Mouse (Mus musculus) adrenal gland, adult (tissue): ENCODE results near the gene Fndc1.

Experiments
- DNase-seq, 2 experiments: peaks; one replicate each; pipeline ENCODE4 v3.0.0; 2022 to 2023; ENCODE audit warnings: low spot score in 1 of 2; ENCODE audit not compliant: inconsistent age in 2 of 2

The Fndc1 gene

GRCm38 (mm10) chr17:7826819-7827515 lies at the start of gene Fndc1:
Fndc1 (minus strand) TSS chr17:7827302.
- DNase-seq: peak; percentile 46 to 78

DNA sequence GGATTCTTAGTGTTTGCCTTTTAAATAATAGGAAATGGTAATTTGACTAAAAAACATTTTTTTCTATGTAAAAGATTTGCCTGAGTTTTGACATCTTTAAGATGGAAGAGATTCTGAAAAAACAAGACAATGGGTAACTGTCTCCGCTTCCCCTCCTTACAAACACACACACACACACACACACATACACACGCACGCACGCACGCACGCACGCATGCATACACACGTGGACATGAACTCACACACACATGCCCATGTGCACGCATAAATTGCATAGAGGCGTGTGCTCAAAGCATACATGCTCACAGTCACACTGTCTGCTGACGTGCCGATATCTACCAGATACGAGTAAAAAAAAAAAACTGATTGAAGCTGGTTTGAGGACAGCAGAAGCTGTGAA lies 49.4 kb upstream of the Fndc1 start:
- no peak for DNase-seq

- DNase-seq: peak; percentile 69 to 74
Observed at GRCm38 (mm10) chr17:7875941-7876461, 48.9 kb upstream of the Fndc1 start.

DNA sequence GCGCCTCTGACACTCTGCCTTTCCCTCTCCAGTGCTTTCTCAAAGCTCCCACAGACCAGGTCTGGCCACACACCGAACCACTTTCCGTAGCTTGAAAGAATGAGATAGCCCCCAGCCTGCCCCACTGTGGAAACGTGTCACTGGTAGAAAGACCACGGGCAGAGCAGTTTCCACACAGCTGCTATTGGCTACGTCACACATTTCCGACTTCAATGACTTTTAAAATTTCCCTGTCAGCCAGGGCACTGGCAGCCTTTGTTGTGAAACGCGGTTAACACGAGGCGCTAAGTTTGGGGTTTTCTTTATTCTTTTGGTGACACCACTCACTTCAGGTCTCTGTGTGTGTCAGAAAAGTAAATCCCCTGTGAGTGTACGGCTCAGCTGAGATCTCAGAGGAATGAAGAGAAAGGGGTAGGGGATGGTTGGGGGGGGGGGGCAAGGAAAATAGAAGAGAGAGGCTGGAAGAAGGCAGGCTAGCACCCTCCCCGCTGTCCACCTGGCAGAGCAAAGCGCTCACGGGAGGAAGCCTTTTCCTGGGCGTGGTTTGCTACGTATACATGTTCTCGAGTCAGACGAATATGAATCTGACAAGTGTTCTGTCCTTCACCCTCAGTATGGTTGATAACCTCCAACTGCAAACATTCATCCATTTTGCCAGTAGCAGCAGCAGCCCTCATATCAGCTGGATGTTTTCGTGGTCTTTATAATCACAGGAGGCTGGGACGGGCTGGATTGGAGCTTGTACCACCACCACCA lies 47.9 kb upstream of the Fndc1 start:
- DNase-seq: no peak

- no peak for DNase-seq
Observed at GRCm38 (mm10) chr17:7873382-7873781, 46.3 kb upstream of the Fndc1 start.

DNA sequence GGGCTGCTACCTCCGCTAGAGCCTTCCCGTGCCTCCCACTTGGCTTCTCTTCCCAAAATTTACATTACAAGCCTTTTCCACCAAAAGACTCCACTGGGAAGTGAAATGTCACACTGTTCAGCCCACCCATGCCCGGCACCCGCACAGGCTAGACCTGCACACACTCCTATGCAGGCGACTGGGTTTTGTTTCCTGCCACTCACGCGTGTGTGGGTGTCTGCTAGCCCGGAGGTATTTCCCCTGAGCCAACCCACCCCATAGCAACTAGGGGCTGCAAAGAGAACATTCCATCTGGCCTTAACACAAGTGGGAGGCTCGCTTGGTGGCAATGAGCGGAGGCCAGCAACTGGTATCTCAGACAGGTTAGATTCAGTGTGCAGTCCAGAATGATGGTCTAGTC lies 44.7 kb upstream of the Fndc1 start:
- no peak for DNase-seq

GRCm38 (mm10) chr17:7870862-7871605 lies 43.9 kb upstream of the Fndc1 start:
- peak; percentile 52 to 83 for DNase-seq

DNA sequence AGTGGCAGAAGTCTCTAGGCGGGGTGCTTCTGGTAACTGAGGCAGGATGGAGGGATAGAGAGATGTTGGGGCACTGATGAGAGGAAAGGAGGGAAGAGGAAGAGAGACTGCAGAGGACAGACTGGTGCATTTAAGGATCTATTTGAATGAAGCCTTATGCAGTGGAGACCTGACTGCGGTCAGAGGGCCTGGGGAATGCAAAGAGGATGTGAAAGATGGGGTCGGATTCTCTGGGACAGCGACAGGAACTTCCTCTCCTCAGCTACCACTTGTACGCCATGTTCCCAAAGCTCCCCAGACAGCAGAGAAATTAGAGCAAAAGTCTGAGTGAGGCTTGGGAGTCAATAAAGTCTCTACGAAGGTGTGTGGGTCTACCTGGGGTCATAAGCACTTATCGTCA lies 42.0 kb upstream of the Fndc1 start:
- DNase-seq: peak in 1 of 2 experiments; percentile 35

GRCm38 (mm10) chr17:7868631-7869030 lies 41.5 kb upstream of the Fndc1 start:
- DNase-seq: peak; percentile 82 to 92

DNA sequence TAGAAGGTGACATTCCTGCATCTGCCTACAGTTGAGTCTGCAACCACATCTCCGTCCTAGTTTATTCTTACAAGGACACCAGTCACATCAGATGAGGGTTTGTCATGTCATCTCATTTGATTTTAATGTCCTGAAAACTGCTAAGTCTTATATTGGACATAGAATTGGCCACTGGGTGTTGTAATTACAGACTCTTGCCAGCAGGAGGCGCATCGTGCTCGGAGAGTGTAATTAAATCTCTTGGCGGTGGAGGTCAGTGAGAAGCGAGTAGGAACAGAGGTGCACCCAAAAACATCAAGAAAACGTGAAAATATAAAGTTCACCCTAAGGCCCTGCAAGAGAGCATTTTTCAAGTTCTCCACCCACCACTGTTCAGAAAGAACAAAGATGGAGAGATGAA lies 37.6 kb upstream of the Fndc1 start:
- DNase-seq: peak in 1 of 2 experiments; percentile 61

DNA sequence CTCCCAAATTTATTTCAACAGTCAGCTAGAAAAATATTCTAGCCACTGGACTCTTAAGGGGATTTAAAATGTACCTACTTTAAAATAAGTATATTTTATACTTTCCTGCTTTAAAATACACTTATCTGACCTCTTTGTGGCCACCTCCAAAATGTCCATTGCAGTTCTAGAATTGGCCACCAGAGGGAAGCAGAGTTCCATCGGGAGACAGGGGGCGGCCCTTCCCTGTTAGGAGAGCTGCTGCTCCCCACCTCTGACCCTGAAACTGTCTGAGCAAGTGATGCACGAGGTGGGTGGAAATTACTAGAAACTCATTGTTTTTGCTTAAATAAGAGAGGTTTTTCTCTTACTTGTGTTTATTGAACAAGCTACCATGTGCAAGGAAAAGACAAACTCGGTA lies 36.6 kb upstream of the Fndc1 start:
- DNase-seq: peak; percentile 59 to 90

DNA sequence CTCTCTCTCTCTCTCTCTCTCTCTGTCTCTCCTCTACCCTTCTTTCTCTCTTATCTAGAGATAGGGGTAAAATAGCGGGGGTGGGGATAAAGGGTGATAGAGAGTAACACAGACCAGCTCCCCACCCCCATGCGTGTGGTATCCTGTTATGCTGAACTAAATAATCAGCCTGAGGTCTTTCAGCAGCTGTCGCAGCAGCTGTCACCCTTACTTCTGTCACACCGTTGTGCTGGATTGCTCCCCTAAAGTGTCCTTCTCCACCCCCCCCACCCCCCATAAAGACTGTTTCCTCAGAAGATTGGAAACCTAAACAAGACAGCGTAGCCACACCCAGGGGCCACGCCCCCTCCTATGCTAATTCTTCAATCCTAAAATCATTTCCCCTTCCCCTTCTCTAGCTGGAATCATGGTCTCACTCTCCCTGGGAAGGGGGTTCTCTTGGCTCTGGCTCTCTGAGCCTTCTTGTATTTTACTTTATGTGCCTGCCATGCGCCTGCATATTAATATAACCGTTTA lies 33.8 kb upstream of the Fndc1 start:
- DNase-seq: no peak

GRCm38 (mm10) chr17:7857658-7858057 lies 30.6 kb upstream of the Fndc1 start:
- no peak for DNase-seq

DNA sequence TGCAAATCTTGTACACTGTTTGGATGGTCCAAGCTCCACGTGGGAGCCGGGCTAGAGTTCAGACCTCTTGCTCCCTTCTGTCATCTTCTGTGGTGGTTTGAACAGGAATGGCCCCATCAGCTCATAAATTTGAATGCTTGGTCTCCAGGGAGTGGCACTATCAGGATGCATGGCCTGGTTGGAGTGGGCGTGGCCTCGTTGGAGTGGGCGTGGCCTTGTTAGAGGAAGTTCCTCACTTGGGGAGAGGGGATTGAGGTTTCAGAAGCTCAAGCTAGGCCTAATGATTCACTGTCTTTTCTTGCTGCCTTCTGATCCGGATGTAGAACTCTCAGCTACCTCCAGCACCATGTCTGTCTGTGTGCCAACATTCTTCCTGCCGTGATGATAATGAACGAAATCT lies 28.7 kb upstream of the Fndc1 start:
- DNase-seq: no peak

DNA sequence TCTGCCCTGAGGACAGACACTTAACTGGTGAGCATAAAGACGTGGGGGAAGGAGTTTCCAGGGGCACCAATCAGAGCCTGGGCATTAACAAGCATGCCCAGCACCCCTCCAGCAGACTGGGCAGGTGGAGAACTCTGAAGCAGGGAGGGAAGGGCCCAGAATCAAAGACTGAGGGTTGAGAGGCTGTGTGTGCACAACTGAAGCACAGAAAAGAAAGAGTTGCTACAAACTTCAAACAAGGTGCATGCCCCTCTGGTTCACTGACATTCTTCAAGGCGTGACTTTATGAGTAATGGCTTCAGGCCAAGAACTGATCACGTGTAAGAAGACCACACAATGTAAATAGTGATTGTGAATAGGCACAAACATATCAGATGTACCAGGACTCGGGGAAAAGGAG lies 24.9 kb upstream of the Fndc1 start:
- no peak for DNase-seq

GRCm38 (mm10) chr17:7851527-7851926 lies 24.4 kb upstream of the Fndc1 start:
- DNase-seq: no peak

DNA sequence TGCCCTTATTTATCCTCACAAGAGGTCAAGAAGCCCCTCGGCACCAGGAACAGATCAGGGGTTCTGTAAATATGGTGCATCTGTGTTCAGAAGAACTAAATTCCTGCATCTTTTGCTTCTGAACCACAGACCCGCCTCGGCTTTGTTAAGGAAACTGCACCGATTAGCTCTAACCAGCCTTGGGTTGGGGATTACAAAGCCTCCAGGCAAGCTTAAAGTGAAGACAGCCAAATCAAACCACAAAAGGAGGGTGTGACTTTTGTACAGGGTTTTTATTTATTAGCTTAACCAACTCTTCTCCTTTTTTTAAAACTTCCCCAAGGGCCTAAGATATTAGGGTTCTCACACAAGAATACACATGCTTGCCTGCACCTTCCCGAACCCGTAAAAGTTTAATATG lies 23.1 kb upstream of the Fndc1 start:
- no peak for DNase-seq

DNA sequence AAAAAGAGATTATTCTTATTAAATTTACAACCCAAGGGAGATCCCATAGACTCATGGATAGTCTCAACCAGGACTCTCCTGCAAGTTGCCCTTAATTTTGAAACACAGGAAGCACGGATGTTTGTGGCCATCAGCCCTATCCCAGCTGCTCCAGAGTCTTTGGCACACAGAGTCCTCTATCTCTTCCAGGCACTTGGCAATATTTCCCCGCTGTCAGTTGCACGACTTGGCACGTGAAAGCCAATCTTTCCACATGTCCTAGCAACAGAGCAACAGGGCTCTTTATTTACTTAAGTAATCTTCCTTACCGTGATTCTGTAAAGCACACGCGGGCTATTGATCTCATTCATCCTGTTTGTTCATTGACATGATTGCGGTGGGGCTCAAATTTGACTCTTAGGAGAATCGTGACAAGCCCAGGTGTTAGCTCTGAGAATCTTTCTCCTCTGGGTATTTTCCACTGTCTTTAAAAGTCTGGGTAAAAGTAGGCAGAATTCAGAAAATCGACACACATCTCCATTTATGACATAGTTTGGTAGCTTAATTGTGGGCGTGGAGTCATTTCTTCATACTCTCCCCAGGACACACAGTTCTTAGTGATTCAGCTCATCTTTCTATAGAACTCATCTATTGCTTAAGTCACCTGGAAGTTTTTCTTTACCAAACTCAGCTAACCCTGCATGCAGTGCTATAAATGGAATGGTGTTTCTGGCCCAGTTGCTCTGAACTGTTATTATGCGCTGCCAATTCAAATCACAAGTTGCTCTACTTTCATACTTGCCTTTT lies 13.6 kb upstream of the Fndc1 start:
- peak in 1 of 2 experiments; percentile 35 for DNase-seq

GRCm38 (mm10) chr17:7827586-7827985 lies 484 bp upstream of the Fndc1 start:
- DNase-seq: peak in 1 of 2 experiments; percentile 31

GRCm38 (mm10) chr17:7825416-7825815 lies 1.7 kb downstream of the Fndc1 start:
- no peak for DNase-seq
